Mouse (Mus musculus): ENCODE data around the gene Hnf1a. TPM values are rescaled to one million over a fixed set of nuclear protein-coding genes. Genes with fewer than 3 reads are reported as not detected.
"Not testable (repeated sequence)": the region's sequence is repeated elsewhere in the genome, so short reads cannot be mapped to it uniquely, and the experiment has no call there.

The Hnf1a gene
- polyA plus RNA-seq, 1 experiment from 2014 or later: 0.06 TPM

DNA sequence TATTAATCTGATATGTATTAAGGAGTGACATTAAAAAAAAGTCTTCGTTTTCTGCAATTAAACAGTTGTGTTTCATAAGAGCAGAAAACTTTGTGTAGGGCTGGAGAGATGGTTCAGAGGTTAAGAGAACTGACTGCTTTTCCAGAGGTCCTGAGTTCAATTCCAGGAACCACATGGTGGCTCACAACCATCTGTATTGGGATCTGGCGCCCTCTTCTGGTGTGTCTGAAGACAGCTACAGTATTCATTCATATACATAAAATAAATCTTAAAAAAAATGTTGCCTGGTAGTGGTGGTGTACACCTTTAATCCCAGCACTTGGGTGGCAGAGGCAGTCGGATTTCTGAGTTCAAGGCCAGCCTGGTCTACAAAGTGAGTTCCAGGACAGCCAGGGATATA lies 29.8 kb downstream of the Hnf1a start:
- not testable (repeated sequence) for H3K27me3 ChIP-seq (replicated peaks; ENCODE audit: control insufficient read depth, insufficient read depth, low read length); H3K4me3 ChIP-seq (replicated peaks; ENCODE audit: low read length); H3K4me1 ChIP-seq (replicated peaks; ENCODE audit: control insufficient read depth, insufficient read depth, low read length); H3K9ac ChIP-seq (replicated peaks; ENCODE audit: low read depth, low read length); H3K4me2 ChIP-seq (ENCODE audit: low read length); H3K36me3 ChIP-seq (ENCODE audit: control insufficient read depth, insufficient read depth); H3K9me3 ChIP-seq (ENCODE audit: control insufficient read depth, low read length); H3K27ac ChIP-seq (ENCODE audit: low read length); ATAC-seq
- 58% methylated on average over 3 of the region's 3 CpGs for WGBS

GRCm38 (mm10) chr5:114935838-114936237 lies 35.1 kb downstream of the Hnf1a start:
- no peaks in the 10 kb centered on the region for H3K27me3 ChIP-seq (replicated peaks; ENCODE audit: control insufficient read depth, insufficient read depth, low read length)
- no peak overlapping the region for H3K27ac ChIP-seq (ENCODE audit: low read length)
- H3K4me1 ChIP-seq (replicated peaks; ENCODE audit: control insufficient read depth, insufficient read depth, low read length): 0 out of 2 replicates have a peak, but pooled peaks cover 3% of the 10 kb centered on the region
- H3K9me3 ChIP-seq (ENCODE audit: control insufficient read depth, low read length): peaks cover 5% of the 10 kb centered on the region; the same call in 1 of the 2 replicates
- no peak for ATAC-seq
- no peak overlapping the region for H3K4me2 ChIP-seq (ENCODE audit: low read length)
- WGBS: 11% methylated on average over 3 of the region's 3 CpGs
- H3K9ac ChIP-seq (replicated peaks; ENCODE audit: low read depth, low read length): no peak overlapping the region
- no peak overlapping the region for H3K4me3 ChIP-seq (replicated peaks; ENCODE audit: low read length)
- H3K36me3 ChIP-seq (ENCODE audit: control insufficient read depth, insufficient read depth): no peaks in the 10 kb centered on the region

DNA sequence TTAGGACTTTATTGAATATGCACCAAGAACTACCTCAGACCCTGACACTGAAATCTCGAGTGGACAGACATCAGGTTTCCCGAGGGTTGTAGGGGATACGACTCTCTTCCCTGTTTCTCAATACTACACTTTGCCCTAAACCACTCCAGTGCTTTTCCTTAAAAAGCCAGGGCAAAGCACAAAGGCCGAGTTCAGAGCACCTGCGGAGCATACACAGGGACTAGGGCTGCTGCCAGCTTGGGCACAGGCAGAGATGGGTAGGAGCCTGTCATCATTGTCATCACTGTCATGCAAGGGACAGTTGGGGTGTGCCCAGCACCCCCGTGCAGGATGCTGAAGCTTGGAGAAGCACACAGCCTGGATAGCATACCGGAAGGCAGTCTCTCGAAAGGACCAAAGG lies 37.7 kb downstream of the Hnf1a start:
- Histone ChIP-seq H3K36me3 (ENCODE audit: control insufficient read depth, insufficient read depth) (no peaks in the 10 kb centered on the region), H3K27me3 (replicated peaks; ENCODE audit: control insufficient read depth, insufficient read depth, low read length) (no peaks in the 10 kb centered on the region), H3K9me3 (ENCODE audit: control insufficient read depth, low read length) (0 out of 2 replicates have a peak, but pooled peaks cover under 1% of the 10 kb centered on the region), H3K9ac (replicated peaks; ENCODE audit: low read depth, low read length) (no peak overlapping the region), H3K4me3 (replicated peaks; ENCODE audit: low read length) (no peak overlapping the region), H3K4me1 (replicated peaks; ENCODE audit: control insufficient read depth, insufficient read depth, low read length) (0 out of 2 replicates have a peak, but pooled peaks cover 3% of the 10 kb centered on the region), H3K27ac (ENCODE audit: low read length) (no peak overlapping the region), H3K4me2 (ENCODE audit: low read length) (no peak overlapping the region)
- WGBS: 80% methylated on average over 8 of the region's 8 CpGs
- ATAC-seq: no peak

- Histone ChIP-seq H3K9me3 (ENCODE audit: control insufficient read depth, low read length) (no peaks in the 10 kb centered on the region), H3K27ac (ENCODE audit: low read length) (no peak overlapping the region), H3K4me1 (replicated peaks; ENCODE audit: control insufficient read depth, insufficient read depth, low read length) (0 out of 2 replicates have a peak, but pooled peaks cover 3% of the 10 kb centered on the region), H3K4me3 (replicated peaks; ENCODE audit: low read length) (no peak overlapping the region), H3K4me2 (ENCODE audit: low read length) (no peak overlapping the region), H3K27me3 (replicated peaks; ENCODE audit: control insufficient read depth, insufficient read depth, low read length) (no peaks in the 10 kb centered on the region), H3K9ac (replicated peaks; ENCODE audit: low read depth, low read length) (no peak overlapping the region), H3K36me3 (ENCODE audit: control insufficient read depth, insufficient read depth) (no peaks in the 10 kb centered on the region)
- no peak for ATAC-seq
- WGBS: 69% methylated on average over 5 of the region's 5 CpGs
These were observed 39.3 kb downstream of the Hnf1a start for GRCm38 (mm10) chr5:114931626-114932025.

GRCm38 (mm10) chr5:114926753-114927152 lies 44.1 kb downstream of the Hnf1a start:
- no peaks in the 10 kb centered on the region for H3K36me3 ChIP-seq (ENCODE audit: control insufficient read depth, insufficient read depth)
- no peak overlapping the region for H3K4me2 ChIP-seq (ENCODE audit: low read length)
- 85% methylated on average over 9 of the region's 9 CpGs for WGBS
- peaks cover 6% of the 10 kb centered on the region for H3K4me1 ChIP-seq (replicated peaks; ENCODE audit: control insufficient read depth, insufficient read depth, low read length)
- H3K27me3 ChIP-seq (replicated peaks; ENCODE audit: control insufficient read depth, insufficient read depth, low read length): no peaks in the 10 kb centered on the region
- no peak overlapping the region for H3K4me3 ChIP-seq (replicated peaks; ENCODE audit: low read length)
- H3K9ac ChIP-seq (replicated peaks; ENCODE audit: low read depth, low read length): no peak overlapping the region
- no peak overlapping the region for H3K27ac ChIP-seq (ENCODE audit: low read length)
- peaks cover 3% of the 10 kb centered on the region; the same call in 1 of the 2 replicates for H3K9me3 ChIP-seq (ENCODE audit: control insufficient read depth, low read length)
- no peak for ATAC-seq

DNA sequence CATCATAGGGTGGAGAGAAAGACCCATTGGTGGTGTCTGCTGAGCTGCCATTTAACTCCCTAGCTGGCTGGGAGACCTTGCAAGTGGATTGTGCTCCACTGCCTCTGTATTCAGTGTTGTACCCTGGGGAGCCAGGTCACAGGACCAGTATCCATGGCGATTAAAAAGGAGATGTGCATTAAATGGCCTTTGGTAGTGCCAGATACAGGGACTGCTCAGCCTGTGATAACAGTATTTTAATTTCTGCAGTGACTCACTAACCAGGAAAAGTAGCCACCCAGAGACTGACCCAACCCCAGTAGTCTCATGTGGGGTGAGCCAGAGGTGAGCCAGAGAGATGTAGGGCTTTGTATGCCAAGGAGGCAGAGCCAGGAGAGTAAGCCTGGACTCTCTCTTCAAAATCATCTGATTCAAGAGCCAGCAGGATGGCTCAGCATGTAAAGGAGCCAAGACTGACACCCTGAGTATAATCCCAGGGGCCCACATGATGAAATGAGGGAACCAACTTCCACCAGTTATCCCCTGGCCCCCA lies 44.7 kb downstream of the Hnf1a start:
- Histone ChIP-seq H3K4me1 (replicated peaks; ENCODE audit: control insufficient read depth, insufficient read depth, low read length) (peaks cover 6% of the 10 kb centered on the region), H3K4me3 (replicated peaks; ENCODE audit: low read length) (no peak overlapping the region), H3K27me3 (replicated peaks; ENCODE audit: control insufficient read depth, insufficient read depth, low read length) (no peaks in the 10 kb centered on the region), H3K9me3 (ENCODE audit: control insufficient read depth, low read length) (peaks cover 3% of the 10 kb centered on the region; the same call in 1 of the 2 replicates), H3K4me2 (ENCODE audit: low read length) (no peak overlapping the region), H3K27ac (ENCODE audit: low read length) (no peak overlapping the region), H3K9ac (replicated peaks; ENCODE audit: low read depth, low read length) (no peak overlapping the region), H3K36me3 (ENCODE audit: control insufficient read depth, insufficient read depth) (no peaks in the 10 kb centered on the region)
- no peak for ATAC-seq
- WGBS: 81% methylated on average over 1 of the region's 1 CpGs

- Histone ChIP-seq H3K27ac (ENCODE audit: low read length) (no peak within 1 kb of the TSS), H3K9ac (replicated peaks; ENCODE audit: low read depth, low read length) (no peak within 1 kb of the TSS), H3K4me2 (ENCODE audit: low read length) (peak within 1 kb of the TSS; percentile 35), H3K9me3 (ENCODE audit: control insufficient read depth, low read length) (peaks cover 3% of the 10 kb centered on the region; the same call in 1 of the 2 replicates), H3K4me3 (replicated peaks; ENCODE audit: low read length) (peak within 1 kb of the TSS; percentile 22; the same call in 1 of the 2 replicates), H3K27me3 (replicated peaks; ENCODE audit: control insufficient read depth, insufficient read depth, low read length) (no peaks in the 10 kb centered on the region), H3K4me1 (replicated peaks; ENCODE audit: control insufficient read depth, insufficient read depth, low read length) (peaks cover 6% of the 10 kb centered on the region), H3K36me3 (ENCODE audit: control insufficient read depth, insufficient read depth) (no peaks in the 10 kb centered on the region)
- WGBS: 38% methylated on average over 15 of the region's 15 CpGs
- no peak for ATAC-seq
These were observed 47.9 kb downstream of the Hnf1a start, which contains the start of gene Oasl1 for GRCm38 (mm10) chr5:114922998-114923473. Oasl1 (plus strand) TSS chr5:114923240.

DNA sequence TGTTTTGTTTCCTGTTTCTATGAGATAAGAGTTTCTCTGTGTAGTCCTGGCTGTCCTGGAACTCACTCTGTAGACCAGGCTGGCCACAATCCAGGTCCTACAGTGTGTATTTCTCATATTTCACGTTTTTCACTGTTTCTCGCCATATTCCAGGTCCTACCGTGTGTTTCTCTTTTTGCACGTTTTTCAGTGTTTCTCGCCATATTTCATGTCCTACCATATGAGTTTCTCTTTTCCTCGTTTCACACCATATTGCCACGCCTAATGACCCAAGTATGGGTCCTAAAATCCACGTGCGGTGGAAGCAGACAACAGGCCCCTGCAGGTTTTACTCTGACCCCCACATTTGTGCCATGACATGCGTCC lies 48.5 kb downstream of the Hnf1a start:
- WGBS: 64% methylated on average over 10 of the region's 10 CpGs
- H3K4me3 ChIP-seq (replicated peaks; ENCODE audit: low read length): no peak overlapping the region
- no peak for ATAC-seq

DNA sequence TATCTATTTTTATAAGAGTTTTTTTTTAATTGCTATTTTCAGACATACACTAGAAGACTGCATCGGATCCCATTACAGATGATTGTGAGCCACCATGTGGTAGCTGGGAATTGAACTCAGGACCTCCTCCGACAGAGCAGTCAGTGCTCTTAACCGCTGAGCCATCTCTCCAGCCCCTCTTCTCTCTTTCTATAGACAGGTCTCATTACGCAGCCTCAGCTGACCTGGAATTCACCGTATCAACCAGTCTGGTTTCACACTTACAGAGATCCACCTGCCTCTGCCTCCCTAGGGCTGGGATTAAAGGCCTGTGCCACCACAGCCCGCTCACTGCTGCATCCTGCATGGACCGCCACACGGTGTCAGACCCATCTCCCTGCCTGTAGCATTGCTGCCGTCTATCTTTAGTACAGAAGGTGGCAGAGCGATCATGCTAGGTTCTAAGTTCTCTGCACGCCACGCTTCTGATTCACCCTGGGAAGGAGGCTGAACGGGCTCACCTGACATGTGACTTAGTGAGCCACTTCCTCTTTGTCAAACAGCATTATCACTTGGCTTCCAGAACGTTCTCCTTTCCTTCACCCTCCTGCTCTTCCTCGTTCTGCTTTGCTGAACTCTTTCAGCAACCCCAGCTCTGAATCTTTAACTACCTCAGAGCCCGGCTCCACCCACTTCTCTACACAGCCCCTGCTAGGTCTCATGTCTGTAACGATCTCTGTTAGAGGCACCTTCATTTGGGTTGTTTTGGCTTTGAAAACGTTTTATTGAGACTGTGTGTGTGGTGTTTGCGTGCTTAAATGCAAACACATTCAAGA lies 49.1 kb downstream of the Hnf1a start:
- no peak for ATAC-seq
- 74% methylated on average over 19 of the region's 19 CpGs for WGBS

More for the DNA sequence above, 48.5 kb downstream of the Hnf1a start:
- no peak overlapping the region for H3K4me2 ChIP-seq (ENCODE audit: low read length)
- peaks cover 6% of the 10 kb centered on the region for H3K4me1 ChIP-seq (replicated peaks; ENCODE audit: control insufficient read depth, insufficient read depth, low read length)
- H3K36me3 ChIP-seq (ENCODE audit: control insufficient read depth, insufficient read depth): no peaks in the 10 kb centered on the region
- no peaks in the 10 kb centered on the region for H3K27me3 ChIP-seq (replicated peaks; ENCODE audit: control insufficient read depth, insufficient read depth, low read length)
- H3K27ac ChIP-seq (ENCODE audit: low read length): no peak overlapping the region
- no peak overlapping the region for H3K9ac ChIP-seq (replicated peaks; ENCODE audit: low read depth, low read length)
- H3K9me3 ChIP-seq (ENCODE audit: control insufficient read depth, low read length): peaks cover 3% of the 10 kb centered on the region; the same call in 1 of the 2 replicates

More for the DNA sequence above, 49.1 kb downstream of the Hnf1a start:
- no peak overlapping the region for H3K4me2 ChIP-seq (ENCODE audit: low read length)
- no peak overlapping the region for H3K27ac ChIP-seq (ENCODE audit: low read length)
- H3K27me3 ChIP-seq (replicated peaks; ENCODE audit: control insufficient read depth, insufficient read depth, low read length): no peaks in the 10 kb centered on the region
- peaks cover 6% of the 10 kb centered on the region for H3K4me1 ChIP-seq (replicated peaks; ENCODE audit: control insufficient read depth, insufficient read depth, low read length)
- no peaks in the 10 kb centered on the region for H3K36me3 ChIP-seq (ENCODE audit: control insufficient read depth, insufficient read depth)
- peaks cover 3% of the 10 kb centered on the region; the same call in 1 of the 2 replicates for H3K9me3 ChIP-seq (ENCODE audit: control insufficient read depth, low read length)
- no peak overlapping the region for H3K9ac ChIP-seq (replicated peaks; ENCODE audit: low read depth, low read length)
- no peak overlapping the region for H3K4me3 ChIP-seq (replicated peaks; ENCODE audit: low read length)

Data from forebrain, embryonic 16.5 days (tissue).